Mouse (Mus musculus) liver, embryonic 15.5 days (tissue): Measurements from ENCODE around the gene Mt4. TPM values are rescaled to one million over a fixed set of nuclear protein-coding genes. Genes with fewer than 3 reads are reported as not detected.

Source experiments
- ATAC-seq: fragments of 200-750 bp; cut with Nextera tagmentation; 2 replicates; pipeline ENCODE4 v1.8.0; 2017; ENCODE audit warnings: moderate number of reproducible peaks, mild to moderate bottlenecking, moderate library complexity; ENCODE audit not compliant: insufficient read depth
- H3K27ac ChIP-seq: fragments of 300-500 bp; sonication (generic); replicated peaks from 2 replicates; pipeline ENCODE4 v1.5.1; 2015; ENCODE audit warnings: mild to moderate bottlenecking, inconsistent platforms
- H3K27me3 ChIP-seq: fragments of 300-500 bp; sonication (generic); 2 replicates; pipeline ENCODE4 v1.6.1; 2015; ENCODE audit warnings: mild to moderate bottlenecking, inconsistent platforms
- H3K36me3 ChIP-seq: fragments of 300-500 bp; sonication (generic); replicated peaks from 2 replicates; pipeline ENCODE4 v1.6.1; 2015; ENCODE audit warnings: moderate library complexity, mild to moderate bottlenecking, inconsistent platforms
- H3K4me1 ChIP-seq: fragments of 300-500 bp; sonication (generic); replicated peaks from 2 replicates; pipeline ENCODE4 v1.6.1; 2015; ENCODE audit warnings: inconsistent platforms
- H3K4me2 ChIP-seq: fragments of 300-500 bp; sonication (generic); 2 replicates; pipeline ENCODE4 v1.6.1; 2015; ENCODE audit warnings: moderate library complexity, mild to moderate bottlenecking, inconsistent platforms
- H3K4me3 ChIP-seq: fragments of 300-500 bp; sonication (generic); replicated peaks from 2 replicates; pipeline ENCODE4 v1.5.1; 2015; ENCODE audit warnings: mild to moderate bottlenecking, inconsistent platforms
- H3K9ac ChIP-seq: fragments of 300-500 bp; sonication (generic); 2 replicates; pipeline ENCODE4 v1.6.1; 2015; ENCODE audit warnings: moderate library complexity, mild to moderate bottlenecking, inconsistent platforms
- H3K9me3 ChIP-seq: fragments of 300-500 bp; sonication (generic); replicated peaks from 2 replicates; pipeline ENCODE4 v1.6.1; 2016; ENCODE audit warnings: inconsistent platforms
- WGBS: fragments of 180-500 bp; shearing (Covaris S2); methylation state at CpG from one replicate; pipeline ENCODE4 v1.1.7; 2015; ENCODE audit warnings: mixed read lengths; ENCODE audit not compliant: insufficient replicate concordance; 5-methylcytosine and 5-hydroxymethylcytosine counted together
- polyA plus RNA-seq: library from polyadenylated mRNA; unstranded; fragments of >200 nt; fragmentation: Nextera tagmentation; extraction: Ambion mirVana; gene quantifications from 2 replicates; pipeline ENCODE4 v1.2.1, GENCODE M21; 2015

Gene Mt4
- polyA plus RNA-seq, 1 experiment from 2014 or later: 1.2 TPM

GRCm38 (mm10) chr8:94169547-94169946 lies 32.5 kb downstream of the Mt4 start:
- 44% methylated on average over 5 of the region's 5 CpGs for WGBS
- Histone ChIP-seq H3K27ac (peak overlapping the region; percentile 99), H3K9me3 (no peaks in the 10 kb centered on the region), H3K9ac (peak overlapping the region; percentile 54), H3K4me2 (peak overlapping the region; percentile 88), H3K4me3 (peak overlapping the region; percentile 71), H3K4me1 (peaks cover 55% of the 10 kb centered on the region), H3K36me3 (no peaks in the 10 kb centered on the region), H3K27me3 (0 out of 2 replicates have a peak, but pooled peaks cover 7% of the 10 kb centered on the region)
- peak; percentile 49 for ATAC-seq

DNA sequence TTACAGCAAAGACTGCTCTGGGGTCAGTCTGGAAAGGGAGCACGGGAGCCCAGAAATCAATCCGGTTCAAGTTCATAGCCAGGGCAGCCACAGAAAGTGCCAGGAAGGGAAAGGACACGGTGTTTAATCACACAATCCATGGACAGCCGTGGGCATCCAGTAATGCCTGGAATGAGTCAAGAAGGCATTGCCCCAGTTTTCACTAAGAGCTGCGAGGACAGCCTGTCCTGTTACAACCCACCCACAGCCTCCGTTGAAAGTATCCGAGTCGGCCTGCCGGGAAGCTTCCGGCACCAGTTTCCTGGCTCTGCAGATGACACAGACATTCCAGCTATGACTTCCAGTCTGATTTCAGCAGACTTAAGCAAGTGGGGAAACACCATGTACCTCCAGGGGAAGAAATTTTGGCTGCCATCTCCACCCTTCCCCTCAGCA lies 34.3 kb downstream of the Mt4 start:
- 41% methylated on average over 10 of the region's 10 CpGs for WGBS
- no peak for ATAC-seq
- Histone ChIP-seq H3K36me3 (no peaks in the 10 kb centered on the region), H3K27ac (peak overlapping the region; percentile 99), H3K9ac (peak overlapping the region; percentile 79), H3K4me3 (peak overlapping the region; percentile 71), H3K27me3 (0 out of 2 replicates have a peak, but pooled peaks cover 7% of the 10 kb centered on the region), H3K4me1 (peaks cover 71% of the 10 kb centered on the region), H3K9me3 (no peaks in the 10 kb centered on the region), H3K4me2 (peak overlapping the region; percentile 88)

GRCm38 (mm10) chr8:94172075-94172808 lies 35.2 kb downstream of the Mt4 start, which contains the start of gene Mt2:
Gene Mt2, plus strand, starts transcription at chr8:94172664.
- no peaks in the 10 kb centered on the region for H3K36me3 ChIP-seq
- peak within 1 kb of the TSS; percentile 89 for H3K9ac ChIP-seq
- H3K4me2 ChIP-seq: peak within 1 kb of the TSS; percentile 88
- 0 out of 2 replicates have a peak, but pooled peaks cover 7% of the 10 kb centered on the region for H3K27me3 ChIP-seq
- peak within 1 kb of the TSS; percentile 71 for H3K4me3 ChIP-seq
- peak within 1 kb of the TSS; percentile 99 for H3K27ac ChIP-seq
- peaks cover 77% of the 10 kb centered on the region for H3K4me1 ChIP-seq
- no peaks in the 10 kb centered on the region for H3K9me3 ChIP-seq
- peak; percentile 89 for ATAC-seq
- WGBS: under 1% methylated on average over 56 of the region's 56 CpGs

DNA sequence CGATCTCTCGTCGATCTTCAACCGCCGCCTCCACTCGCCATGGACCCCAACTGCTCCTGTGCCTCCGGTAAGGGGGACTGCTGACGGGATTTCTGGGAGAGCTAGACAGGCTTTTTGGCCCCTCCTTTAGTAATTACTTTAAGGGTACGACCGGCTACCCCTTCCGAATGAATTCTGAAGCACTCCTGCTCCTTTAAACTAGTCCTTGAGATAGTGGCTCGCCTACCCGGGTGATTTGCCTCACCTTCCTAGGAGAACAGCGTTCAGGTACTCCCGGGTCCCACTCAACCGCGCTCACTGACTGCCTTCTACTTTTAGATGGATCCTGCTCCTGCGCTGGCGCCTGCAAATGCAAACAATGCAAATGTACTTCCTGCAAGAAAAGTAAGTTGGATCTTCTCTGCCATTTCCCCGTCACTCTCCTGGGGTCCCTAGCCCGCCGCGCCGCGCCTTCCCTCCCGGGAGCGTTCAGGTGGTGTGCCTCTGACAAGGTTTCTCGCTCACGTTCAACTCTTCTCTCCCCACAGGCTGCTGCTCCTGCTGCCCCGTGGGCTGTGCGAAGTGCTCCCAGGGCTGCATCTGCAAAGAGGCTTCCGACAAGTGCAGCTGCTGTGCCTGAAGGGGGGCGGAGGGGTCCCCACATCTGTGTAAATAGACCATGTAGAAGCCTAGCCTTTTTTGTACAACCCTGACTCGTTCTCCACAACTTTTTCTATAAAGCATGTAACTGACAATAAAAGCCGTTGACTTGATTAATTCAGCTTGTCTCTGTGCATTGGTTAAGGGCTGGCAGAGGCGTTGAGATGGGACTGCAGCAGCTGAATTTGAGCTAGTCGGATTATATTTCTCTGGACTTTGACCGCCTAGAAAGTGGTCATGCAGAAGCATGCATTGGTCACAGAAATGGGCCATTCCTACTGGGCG lies 36.1 kb downstream of the Mt4 start:
- no peaks in the 10 kb centered on the region for H3K36me3 ChIP-seq
- under 1% methylated on average over 39 of the region's 39 CpGs for WGBS
- H3K27ac ChIP-seq: peak overlapping the region; percentile 99
- H3K9ac ChIP-seq: peak overlapping the region; percentile 89
- H3K4me1 ChIP-seq: peaks cover 78% of the 10 kb centered on the region
- ATAC-seq: peak; percentile 21; the same call in 1 of the 2 replicates
- 0 out of 2 replicates have a peak, but pooled peaks cover 7% of the 10 kb centered on the region for H3K27me3 ChIP-seq
- peak overlapping the region; percentile 71 for H3K4me3 ChIP-seq
- H3K4me2 ChIP-seq: peak overlapping the region; percentile 88
- no peaks in the 10 kb centered on the region for H3K9me3 ChIP-seq

GRCm38 (mm10) chr8:94173848-94174403 lies 36.9 kb downstream of the Mt4 start:
- 34% methylated on average over 11 of the region's 11 CpGs for WGBS
- no peak for ATAC-seq
- Histone ChIP-seq H3K27ac (peak overlapping the region; percentile 99), H3K9ac (peak overlapping the region; percentile 89), H3K36me3 (no peaks in the 10 kb centered on the region), H3K27me3 (0 out of 2 replicates have a peak, but pooled peaks cover 7% of the 10 kb centered on the region), H3K4me3 (peak overlapping the region; percentile 71), H3K4me2 (peak overlapping the region; percentile 88), H3K4me1 (peaks cover 78% of the 10 kb centered on the region), H3K9me3 (no peaks in the 10 kb centered on the region)

DNA sequence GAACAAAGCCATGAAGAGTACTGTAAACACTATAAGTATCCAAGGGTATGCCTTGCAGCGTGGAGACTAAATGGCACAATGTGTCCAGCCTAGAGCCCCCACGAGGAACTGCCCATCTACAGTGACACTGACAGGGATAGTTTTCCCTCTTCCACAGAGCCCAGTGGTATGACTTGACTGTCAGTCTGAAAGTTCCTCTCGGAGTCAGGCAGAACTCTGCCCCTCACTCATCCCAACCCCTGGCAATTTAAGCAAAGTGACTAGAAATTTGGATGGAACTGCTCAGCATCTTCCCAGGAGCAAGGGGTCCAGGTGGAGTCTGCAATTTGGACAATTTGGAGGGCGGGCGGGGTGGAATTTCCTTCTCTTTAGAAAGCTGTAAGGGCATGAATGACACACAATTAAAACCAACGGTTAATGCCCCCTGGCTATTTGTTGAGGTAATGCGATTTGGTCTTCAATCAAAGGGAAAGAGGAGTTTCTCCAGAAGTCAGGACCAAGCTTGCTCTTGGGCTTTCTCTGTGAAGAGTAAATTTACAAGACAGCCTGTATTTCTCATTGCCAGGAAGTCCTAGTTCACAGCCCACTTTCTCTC lies 37.7 kb downstream of the Mt4 start:
- peak overlapping the region; percentile 88 for H3K4me2 ChIP-seq
- WGBS: 35% methylated on average over 7 of the region's 7 CpGs
- H3K9me3 ChIP-seq: no peaks in the 10 kb centered on the region
- H3K27me3 ChIP-seq: 0 out of 2 replicates have a peak, but pooled peaks cover 7% of the 10 kb centered on the region
- ATAC-seq: no peak
- peaks cover 2% of the 10 kb centered on the region; the same call in 1 of the 2 replicates for H3K36me3 ChIP-seq
- peak overlapping the region; percentile 99 for H3K27ac ChIP-seq
- peak overlapping the region; percentile 71 for H3K4me3 ChIP-seq
- H3K4me1 ChIP-seq: peaks cover 70% of the 10 kb centered on the region
- H3K9ac ChIP-seq: peak overlapping the region; percentile 89

GRCm38 (mm10) chr8:94177716-94178390 lies 40.9 kb downstream of the Mt4 start:
- H3K9ac ChIP-seq: peak overlapping the region; percentile 58
- peaks cover 14% of the 10 kb centered on the region for H3K36me3 ChIP-seq
- WGBS: 61% methylated on average over 7 of the region's 7 CpGs
- H3K27me3 ChIP-seq: no peaks in the 10 kb centered on the region
- H3K27ac ChIP-seq: peak overlapping the region; percentile 97
- no peak for ATAC-seq
- peak overlapping the region; percentile 73 for H3K4me3 ChIP-seq
- peaks cover 66% of the 10 kb centered on the region for H3K4me1 ChIP-seq
- H3K4me2 ChIP-seq: peak overlapping the region; percentile 77
- H3K9me3 ChIP-seq: no peaks in the 10 kb centered on the region

GRCm38 (mm10) chr8:94178857-94179712 lies 42.1 kb downstream of the Mt4 start, which contains the start of gene Mt1:
Gene Mt1, plus strand, starts transcription at chr8:94179082.
- no peaks in the 10 kb centered on the region for H3K27me3 ChIP-seq
- peak within 1 kb of the TSS; percentile 73 for H3K4me3 ChIP-seq
- WGBS: under 1% methylated on average over 50 of the region's 50 CpGs
- H3K36me3 ChIP-seq: peaks cover 14% of the 10 kb centered on the region
- peaks cover 77% of the 10 kb centered on the region for H3K4me1 ChIP-seq
- peak within 1 kb of the TSS; percentile 97 for H3K27ac ChIP-seq
- H3K9ac ChIP-seq: peak within 1 kb of the TSS; percentile 83
- ATAC-seq: peak; percentile 87
- no peaks in the 10 kb centered on the region for H3K9me3 ChIP-seq
- peak within 1 kb of the TSS; percentile 77 for H3K4me2 ChIP-seq

DNA sequence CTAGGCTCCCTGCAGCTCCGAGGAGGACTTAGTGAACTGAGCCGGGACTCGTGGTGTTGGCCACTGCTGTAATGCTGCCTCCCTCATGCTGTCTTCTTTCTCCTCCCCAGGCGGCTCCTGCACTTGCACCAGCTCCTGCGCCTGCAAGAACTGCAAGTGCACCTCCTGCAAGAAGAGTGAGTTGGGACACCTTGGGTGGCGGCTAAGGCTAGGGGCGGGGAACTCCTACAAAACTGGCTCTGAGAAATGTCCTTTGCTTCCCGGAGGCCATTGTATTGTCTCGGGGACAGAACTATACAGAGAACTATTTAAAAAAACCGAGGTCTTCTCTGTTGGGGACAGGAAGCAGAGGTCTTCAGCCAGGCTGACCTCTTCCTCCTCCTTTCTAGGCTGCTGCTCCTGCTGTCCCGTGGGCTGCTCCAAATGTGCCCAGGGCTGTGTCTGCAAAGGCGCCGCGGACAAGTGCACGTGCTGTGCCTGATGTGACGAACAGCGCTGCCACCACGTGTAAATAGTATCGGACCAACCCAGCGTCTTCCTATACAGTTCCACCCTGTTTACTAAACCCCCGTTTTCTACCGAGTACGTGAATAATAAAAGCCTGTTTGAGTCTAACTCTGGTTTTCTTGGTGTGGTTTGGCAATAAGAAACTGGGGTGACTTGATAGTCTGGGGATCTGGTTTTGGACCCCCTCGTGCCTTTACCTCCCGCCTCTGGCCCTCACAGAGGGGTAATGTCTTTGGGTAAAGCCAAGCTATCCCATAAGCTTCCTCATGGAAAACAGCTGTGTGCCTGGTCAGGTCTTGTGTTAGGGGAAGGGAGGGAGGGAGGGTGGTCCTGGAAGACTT lies 42.9 kb downstream of the Mt4 start:
- no peak for ATAC-seq
- H3K9me3 ChIP-seq: no peaks in the 10 kb centered on the region
- peak overlapping the region; percentile 77 for H3K4me2 ChIP-seq
- peaks cover 77% of the 10 kb centered on the region for H3K4me1 ChIP-seq
- H3K4me3 ChIP-seq: peak overlapping the region; percentile 73
- peaks cover 14% of the 10 kb centered on the region for H3K36me3 ChIP-seq
- 1% methylated on average over 25 of the region's 25 CpGs for WGBS
- peak overlapping the region; percentile 83 for H3K9ac ChIP-seq
- 0 out of 2 replicates have a peak, but pooled peaks cover 6% of the 10 kb centered on the region for H3K27me3 ChIP-seq
- H3K27ac ChIP-seq: peak overlapping the region; percentile 97
